Mouse (Mus musculus) neural tube, embryonic 10.5 days (tissue): ENCODE measurements at regions not wholly inside any gene's neighbourhood (a gene's known extent, or its start where the extent isn't known, plus 50 kb on each side); places are given as distances from the start of the nearest gene placed in this dataset.
A peak's percentile ranks its signal among the peaks of the same experiment; 100 is the strongest.

Experiments
- DNase-seq: peaks from one replicate; pipeline ENCODE4 v3.0.0-alpha.2; 2017; ENCODE audit warnings: low spot score; ENCODE audit errors: extremely low spot score

GRCm38 (mm10) chr6:98178005-98178404 lies 164.5 kb downstream of the Gm765 start:
- DNase-seq: no peak

GRCm38 (mm10) chr6:98149043-98149813 lies 193.3 kb downstream of the Gm765 start:
- no peak for DNase-seq

GRCm38 (mm10) chr6:98147855-98148254 lies 194.7 kb downstream of the Gm765 start:
- no peak for DNase-seq

GRCm38 (mm10) chr6:98132931-98133330 lies 209.6 kb downstream of the Gm765 start:
- DNase-seq: no peak

- no peak for DNase-seq
Measured at GRCm38 (mm10) chr6:98125434-98125833, 217.1 kb downstream of the Gm765 start.

- DNase-seq: no peak
Measured at GRCm38 (mm10) chr6:98118355-98119150, 224.0 kb downstream of the Gm765 start.

GRCm38 (mm10) chr6:98114327-98115134 lies 228.0 kb downstream of the Gm765 start:
- peak; percentile 35 for DNase-seq

GRCm38 (mm10) chr6:98113708-98114107 lies 228.8 kb downstream of the Gm765 start:
- peak; percentile 27 for DNase-seq

- no peak for DNase-seq
Measured at GRCm38 (mm10) chr6:98112495-98113115, 229.9 kb downstream of the Gm765 start.

- no peak for DNase-seq
Measured at GRCm38 (mm10) chr6:98107123-98107522, 235.4 kb downstream of the Gm765 start.

GRCm38 (mm10) chr6:98105280-98106090 lies 237.1 kb downstream of the Gm765 start:
- peak; percentile 80 for DNase-seq

GRCm38 (mm10) chr6:98104432-98104831 lies 238.1 kb downstream of the Gm765 start:
- DNase-seq: no peak

- DNase-seq: peak; percentile 35
Measured at GRCm38 (mm10) chr6:98101023-98101422, 241.5 kb downstream of the Gm765 start.

GRCm38 (mm10) chr6:98099126-98099525 lies 243.4 kb downstream of the Gm765 start:
- DNase-seq: no peak

GRCm38 (mm10) chr6:98095243-98095642 lies 247.3 kb downstream of the Gm765 start:
- no peak for DNase-seq

GRCm38 (mm10) chr6:98089185-98089584 lies 253.4 kb downstream of the Gm765 start:
- peak; percentile 32 for DNase-seq

GRCm38 (mm10) chr6:98080076-98080475 lies 262.5 kb downstream of the Gm765 start:
- DNase-seq: no peak
